Mouse (Mus musculus): ENCODE measurements around the gene P2rx1. TPM values are rescaled to one million over a fixed set of nuclear protein-coding genes. Genes with fewer than 3 reads are reported as not detected.

P2rx1 gene
- polyA plus RNA-seq, 1 experiment from 2014 or later: 0.29 TPM

DNA sequence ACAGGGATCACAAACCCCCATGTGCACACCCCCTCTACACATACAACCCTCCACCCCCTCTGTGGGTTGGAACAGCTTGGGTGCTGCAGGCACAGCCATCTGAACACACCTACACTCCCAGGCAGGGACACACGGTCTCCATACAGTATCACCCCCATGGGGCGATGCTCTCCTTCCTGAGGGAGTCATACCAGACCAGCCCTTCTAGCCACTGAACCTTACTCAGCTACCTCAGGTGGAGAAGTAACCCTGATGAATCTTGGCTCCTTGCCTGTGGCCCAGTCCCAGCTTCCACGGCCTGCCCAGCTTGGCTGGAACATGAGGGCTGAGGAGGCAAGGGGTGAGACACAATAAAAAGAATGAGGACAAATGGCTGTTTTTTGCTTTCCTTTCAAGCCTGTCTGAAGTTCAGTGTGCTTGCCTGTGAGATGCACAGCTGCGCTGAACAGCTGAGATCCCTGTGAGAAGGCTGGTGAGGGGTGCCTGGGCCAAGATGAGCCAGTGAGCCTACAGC is 16.0 kb downstream of the P2rx1 start:
- no peaks in the 10 kb centered on the region for H3K9me3 ChIP-seq (ENCODE audit: control insufficient read depth, low read length)
- H3K4me3 ChIP-seq (ENCODE audit: low read depth, low read length): no peak overlapping the region
- no peak for ATAC-seq (ENCODE audit: low read depth)
- H3K27me3 ChIP-seq (ENCODE audit: control insufficient read depth, insufficient read depth, low read length): no peaks in the 10 kb centered on the region
- H3K27ac ChIP-seq (ENCODE audit: low read depth, low read length): no peak overlapping the region
- no peak overlapping the region for H3K4me2 ChIP-seq (ENCODE audit: low read depth, low read length)
- no peak overlapping the region; the same call in 1 of the 2 replicates for H3K9ac ChIP-seq (replicated peaks; ENCODE audit: low read depth, low read length)
- H3K4me1 ChIP-seq (ENCODE audit: control insufficient read depth, insufficient read depth, low read length): peaks cover 4% of the 10 kb centered on the region; the same call in 1 of the 2 replicates
- 73% methylated on average over 4 of the region's 4 CpGs for WGBS
- H3K36me3 ChIP-seq (ENCODE audit: control insufficient read depth, insufficient read depth, low read length): no peaks in the 10 kb centered on the region

DNA sequence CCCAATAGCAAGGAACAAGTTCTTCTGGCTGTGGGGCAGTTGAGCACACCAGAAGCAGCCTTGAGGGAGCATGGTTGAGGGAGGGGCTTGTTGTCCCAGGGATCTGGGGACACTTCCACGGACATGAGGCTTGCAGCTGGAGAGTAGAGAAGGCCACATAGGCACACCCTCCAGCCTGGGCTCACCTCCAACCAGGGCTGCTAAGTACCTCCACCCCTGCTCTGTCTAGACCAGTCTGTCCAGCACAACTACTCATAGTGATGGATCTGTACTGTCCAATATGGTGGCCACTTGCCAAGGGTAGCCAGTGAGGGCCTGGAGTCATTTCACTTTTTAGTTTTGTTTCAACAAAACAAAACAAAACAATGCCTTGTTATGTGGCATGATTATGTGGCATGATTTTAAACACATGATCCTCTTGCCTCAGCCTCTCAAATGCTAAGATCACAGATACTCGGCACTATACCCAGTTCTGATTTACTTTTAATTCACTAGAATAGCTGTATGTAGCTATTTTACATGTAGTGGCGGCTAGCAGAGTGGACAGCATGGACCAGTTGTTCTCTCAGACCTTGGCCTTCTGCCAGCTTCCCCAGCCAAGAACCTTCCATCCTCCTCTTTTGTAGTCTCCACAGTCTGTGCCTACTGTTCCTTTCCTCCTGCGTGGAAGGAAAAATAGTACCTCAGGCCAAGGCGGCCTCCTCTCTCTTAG is 16.6 kb downstream of the P2rx1 start:
- H3K36me3 ChIP-seq (ENCODE audit: control insufficient read depth, insufficient read depth, low read length): no peaks in the 10 kb centered on the region
- H3K27ac ChIP-seq (ENCODE audit: low read depth, low read length): no peak overlapping the region
- H3K4me2 ChIP-seq (ENCODE audit: low read depth, low read length): no peak overlapping the region
- no peak for ATAC-seq (ENCODE audit: low read depth)
- 72% methylated on average over 5 of the region's 5 CpGs for whole genome bisulfite sequencing
- H3K9me3 ChIP-seq (ENCODE audit: control insufficient read depth, low read length): no peaks in the 10 kb centered on the region
- 0 out of 2 replicates have a peak, but pooled peaks cover 4% of the 10 kb centered on the region for H3K27me3 ChIP-seq (ENCODE audit: control insufficient read depth, insufficient read depth, low read length)
- H3K9ac ChIP-seq (replicated peaks; ENCODE audit: low read depth, low read length): no peak overlapping the region; the same call in 1 of the 2 replicates
- H3K4me1 ChIP-seq (ENCODE audit: control insufficient read depth, insufficient read depth, low read length): peaks cover 8% of the 10 kb centered on the region; the same call in 1 of the 2 replicates
- no peak overlapping the region for H3K4me3 ChIP-seq (ENCODE audit: low read depth, low read length)

DNA sequence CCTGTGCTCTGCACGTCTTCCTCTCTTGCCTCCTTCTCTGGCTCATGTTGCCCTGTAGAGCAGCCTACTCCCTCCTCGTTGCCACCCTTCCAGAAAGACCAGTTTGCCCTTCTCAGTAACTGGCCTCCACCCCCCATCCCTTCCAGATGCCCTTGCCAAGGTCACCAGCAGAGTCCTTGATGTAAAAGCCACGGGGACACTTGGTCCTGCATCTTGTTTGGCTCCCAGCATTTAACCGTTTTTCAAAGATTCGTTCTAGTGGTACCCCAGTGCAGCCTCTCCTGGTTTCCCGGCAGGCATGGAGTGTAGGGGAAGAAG is 17.2 kb downstream of the P2rx1 start:
- no peak overlapping the region for H3K4me3 ChIP-seq (ENCODE audit: low read depth, low read length)

DNA sequence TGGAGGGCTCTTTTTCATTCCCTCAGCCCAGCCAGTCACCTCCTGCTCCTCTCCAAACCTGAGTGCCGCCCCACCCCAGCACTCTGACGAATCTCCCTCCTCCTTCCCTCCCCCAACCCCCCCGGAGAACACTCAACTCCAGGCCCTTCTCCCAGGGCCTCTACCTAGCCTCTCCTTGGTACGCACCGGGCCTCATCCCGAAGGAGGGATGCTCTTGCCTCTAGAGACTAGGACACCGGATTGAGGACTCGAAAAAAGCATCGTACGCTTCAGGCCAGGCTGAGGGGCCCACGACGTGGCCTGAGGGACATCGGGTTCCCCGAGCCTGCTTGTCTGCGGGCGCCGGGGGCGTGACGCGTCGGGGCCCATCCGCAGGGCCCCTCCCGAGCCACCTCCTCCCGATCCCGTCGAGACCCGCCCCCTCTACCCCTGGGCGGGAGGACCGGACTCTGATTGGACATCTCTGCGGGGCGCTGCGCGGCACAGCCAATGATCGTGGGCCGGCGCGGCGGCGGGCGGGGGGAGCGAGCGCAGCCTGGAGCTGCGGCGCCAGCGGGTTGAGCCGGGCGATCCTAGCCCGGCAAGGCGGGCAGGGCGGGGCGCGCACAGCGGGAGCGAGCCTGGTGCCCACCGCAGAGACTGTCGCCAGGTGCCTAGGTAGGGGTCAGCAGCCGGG is 19.7 kb downstream of the P2rx1 start, which contains the start of gene Camkk1:
Gene Camkk1, plus strand, starts transcription at position 538 of the 676 bp plus-strand sequence.
- Histone ChIP-seq H3K4me3 (ENCODE audit: low read depth, low read length) (peak within 1 kb of the TSS; percentile 68), H3K36me3 (ENCODE audit: control insufficient read depth, insufficient read depth, low read length) (no peaks in the 10 kb centered on the region), H3K4me1 (ENCODE audit: control insufficient read depth, insufficient read depth, low read length) (peaks cover 8% of the 10 kb centered on the region; the same call in 1 of the 2 replicates), H3K9ac (replicated peaks; ENCODE audit: low read depth, low read length) (peak within 1 kb of the TSS; percentile 72), H3K27ac (ENCODE audit: low read depth, low read length) (peak within 1 kb of the TSS; percentile 66), H3K4me2 (ENCODE audit: low read depth, low read length) (peak within 1 kb of the TSS; percentile 90), H3K9me3 (ENCODE audit: control insufficient read depth, low read length) (no peaks in the 10 kb centered on the region), H3K27me3 (ENCODE audit: control insufficient read depth, insufficient read depth, low read length) (0 out of 2 replicates have a peak, but pooled peaks cover 4% of the 10 kb centered on the region)
- 1% methylated on average over 51 of the region's 57 CpGs for WGBS
- peak; percentile 95 for ATAC-seq (ENCODE audit: low read depth)

More for the DNA sequence above, 17.2 kb downstream of the P2rx1 start:
- 76% methylated on average over 6 of the region's 6 CpGs for WGBS
- H3K9me3 ChIP-seq (ENCODE audit: control insufficient read depth, low read length): no peaks in the 10 kb centered on the region
- no peak overlapping the region for H3K9ac ChIP-seq (replicated peaks; ENCODE audit: low read depth, low read length)
- ATAC-seq (ENCODE audit: low read depth): no peak
- H3K27me3 ChIP-seq (ENCODE audit: control insufficient read depth, insufficient read depth, low read length): 0 out of 2 replicates have a peak, but pooled peaks cover 4% of the 10 kb centered on the region
- no peak overlapping the region for H3K27ac ChIP-seq (ENCODE audit: low read depth, low read length)
- no peaks in the 10 kb centered on the region for H3K36me3 ChIP-seq (ENCODE audit: control insufficient read depth, insufficient read depth, low read length)
- H3K4me1 ChIP-seq (ENCODE audit: control insufficient read depth, insufficient read depth, low read length): peaks cover 8% of the 10 kb centered on the region; the same call in 1 of the 2 replicates
- no peak overlapping the region for H3K4me2 ChIP-seq (ENCODE audit: low read depth, low read length)

DNA sequence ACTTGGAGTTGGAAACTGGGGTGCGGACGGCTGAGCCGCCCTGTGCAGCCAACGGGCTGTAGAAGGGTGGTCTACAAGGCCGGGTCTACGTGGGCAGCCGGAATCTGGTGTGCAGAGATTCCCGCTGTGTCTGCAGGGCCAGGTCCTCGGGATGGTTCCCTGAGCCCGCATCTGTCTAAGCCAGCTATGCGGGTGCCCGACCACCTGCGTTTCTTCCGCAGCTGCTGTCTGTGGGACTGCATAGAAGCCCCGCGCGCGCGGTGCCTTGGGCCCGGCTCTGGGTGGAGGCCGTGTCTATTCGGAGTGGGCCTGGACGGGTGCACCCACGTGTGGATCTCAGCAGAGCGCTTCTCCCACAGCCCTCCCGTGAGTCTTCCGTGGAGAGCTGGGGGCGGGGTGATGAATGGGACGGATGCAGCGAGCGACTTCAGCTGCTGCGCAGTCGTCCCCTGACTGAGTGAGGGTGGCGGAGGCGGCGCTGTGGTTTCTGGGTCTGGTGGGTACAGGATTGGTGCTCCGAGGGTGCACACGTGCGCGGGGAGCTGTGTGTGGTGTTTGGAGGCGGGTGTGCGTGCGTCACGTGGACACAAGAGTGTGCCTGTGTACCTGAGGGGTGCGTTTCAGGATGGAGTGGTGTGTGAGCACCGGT is 20.4 kb downstream of the P2rx1 start:
- under 1% methylated on average over 46 of the region's 46 CpGs for WGBS
- Histone ChIP-seq H3K4me3 (ENCODE audit: low read depth, low read length) (peak overlapping the region; percentile 68), H3K27me3 (ENCODE audit: control insufficient read depth, insufficient read depth, low read length) (0 out of 2 replicates have a peak, but pooled peaks cover 4% of the 10 kb centered on the region), H3K36me3 (ENCODE audit: control insufficient read depth, insufficient read depth, low read length) (no peaks in the 10 kb centered on the region), H3K9me3 (ENCODE audit: control insufficient read depth, low read length) (no peaks in the 10 kb centered on the region), H3K4me2 (ENCODE audit: low read depth, low read length) (peak overlapping the region; percentile 90), H3K4me1 (ENCODE audit: control insufficient read depth, insufficient read depth, low read length) (peaks cover 8% of the 10 kb centered on the region; the same call in 1 of the 2 replicates), H3K27ac (ENCODE audit: low read depth, low read length) (peak overlapping the region; percentile 66), H3K9ac (replicated peaks; ENCODE audit: low read depth, low read length) (peak overlapping the region; percentile 72)
- ATAC-seq (ENCODE audit: low read depth): peak; percentile 82

DNA sequence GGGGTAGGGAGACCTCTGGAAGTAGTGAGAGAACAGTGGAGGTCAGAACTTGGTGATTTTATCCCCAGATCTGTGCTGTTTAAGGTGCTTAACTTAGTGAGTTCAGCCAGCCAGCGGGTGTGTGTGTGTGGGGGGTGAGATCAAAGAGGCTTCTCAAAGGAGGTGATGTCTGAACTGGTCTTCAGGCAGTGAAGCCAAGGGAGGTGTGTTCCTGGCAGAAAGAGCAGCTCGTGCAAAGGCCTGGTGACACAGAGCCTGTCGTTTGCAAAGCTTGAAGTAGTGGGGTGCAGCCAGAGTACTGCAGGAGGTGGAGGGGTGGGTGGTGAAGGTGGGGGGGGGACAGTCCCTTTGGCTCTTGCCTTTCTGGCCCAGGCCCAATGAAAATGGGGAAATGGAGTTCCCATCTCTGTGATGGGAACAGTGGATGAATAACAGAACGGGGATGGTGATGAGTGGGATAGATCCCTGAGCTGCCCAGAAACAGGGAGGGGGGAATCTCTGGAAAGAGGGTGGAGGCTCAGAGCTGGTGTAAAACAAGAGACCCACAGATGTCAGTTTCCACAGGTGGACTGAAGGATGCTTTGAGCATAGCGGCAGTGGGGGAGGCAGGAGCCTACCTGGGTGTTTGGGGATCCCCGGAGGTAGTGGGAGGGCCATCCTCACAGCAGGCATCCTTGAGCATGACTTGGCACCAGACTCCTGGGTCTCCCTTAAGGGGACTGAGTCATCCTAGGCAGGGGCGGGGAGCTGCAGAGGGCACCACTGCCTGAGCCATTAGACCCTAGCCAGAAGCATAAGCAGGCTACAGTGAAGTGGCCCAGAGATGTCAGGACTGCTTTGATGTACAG is 22.3 kb downstream of the P2rx1 start:
- no peak overlapping the region for H3K9ac ChIP-seq (replicated peaks; ENCODE audit: low read depth, low read length)
- no peak overlapping the region for H3K4me3 ChIP-seq (ENCODE audit: low read depth, low read length)
- H3K27ac ChIP-seq (ENCODE audit: low read depth, low read length): no peak overlapping the region
- H3K4me1 ChIP-seq (ENCODE audit: control insufficient read depth, insufficient read depth, low read length): peaks cover 8% of the 10 kb centered on the region; the same call in 1 of the 2 replicates
- no peaks in the 10 kb centered on the region for H3K36me3 ChIP-seq (ENCODE audit: control insufficient read depth, insufficient read depth, low read length)
- H3K9me3 ChIP-seq (ENCODE audit: control insufficient read depth, low read length): no peaks in the 10 kb centered on the region
- no peak overlapping the region for H3K4me2 ChIP-seq (ENCODE audit: low read depth, low read length)
- 50% methylated on average over 7 of the region's 7 CpGs for WGBS
- H3K27me3 ChIP-seq (ENCODE audit: control insufficient read depth, insufficient read depth, low read length): 0 out of 2 replicates have a peak, but pooled peaks cover 4% of the 10 kb centered on the region
- no peak for ATAC-seq (ENCODE audit: low read depth)

DNA sequence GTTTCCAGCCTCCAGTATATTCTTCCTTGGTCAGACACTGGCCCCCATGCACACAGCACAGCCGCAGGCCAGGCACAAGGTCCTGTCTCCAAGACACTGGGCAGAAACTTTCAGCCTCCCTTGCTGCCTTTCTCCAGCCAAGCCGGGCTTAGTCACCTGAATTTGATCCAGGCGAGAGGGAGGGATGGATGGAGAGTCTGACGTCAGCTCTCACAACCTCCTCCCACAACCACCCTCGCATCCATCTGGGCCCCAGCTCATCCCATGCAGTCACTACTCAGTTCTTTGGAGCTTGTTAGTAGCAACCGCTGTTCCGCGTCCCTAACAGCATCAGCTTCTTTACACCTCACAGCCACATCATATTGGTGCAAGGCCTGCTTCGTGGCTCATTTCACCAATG is 24.2 kb downstream of the P2rx1 start:
- Histone ChIP-seq H3K27me3 (ENCODE audit: control insufficient read depth, insufficient read depth, low read length) (0 out of 2 replicates have a peak, but pooled peaks cover 4% of the 10 kb centered on the region), H3K4me3 (ENCODE audit: low read depth, low read length) (no peak overlapping the region), H3K36me3 (ENCODE audit: control insufficient read depth, insufficient read depth, low read length) (no peaks in the 10 kb centered on the region; the same call in 1 of the 2 replicates), H3K27ac (ENCODE audit: low read depth, low read length) (no peak overlapping the region), H3K9ac (replicated peaks; ENCODE audit: low read depth, low read length) (no peak overlapping the region), H3K4me1 (ENCODE audit: control insufficient read depth, insufficient read depth, low read length) (peaks cover 8% of the 10 kb centered on the region; the same call in 1 of the 2 replicates), H3K9me3 (ENCODE audit: control insufficient read depth, low read length) (no peaks in the 10 kb centered on the region), H3K4me2 (ENCODE audit: low read depth, low read length) (no peak overlapping the region)
- ATAC-seq (ENCODE audit: low read depth): no peak
- 51% methylated on average over 9 of the region's 9 CpGs for WGBS

DNA sequence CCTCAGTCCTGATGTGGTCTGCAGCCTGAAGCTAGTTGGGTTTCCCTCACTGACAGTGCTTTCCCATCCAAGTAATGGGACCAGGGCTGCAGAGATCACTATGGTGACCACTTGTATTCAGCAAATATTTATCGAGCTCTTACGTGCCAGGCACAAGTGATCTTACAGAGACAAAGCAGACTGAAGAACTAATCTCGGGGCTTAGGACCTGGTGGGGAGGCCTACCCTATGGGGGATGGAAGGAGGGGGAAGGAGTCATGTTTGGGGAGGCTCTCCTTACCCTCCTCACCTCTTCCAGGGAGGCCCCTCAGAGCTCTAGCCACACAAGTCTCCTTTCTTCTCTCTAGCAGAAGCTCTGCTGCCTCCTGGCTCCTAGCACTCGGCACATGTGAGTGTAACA is 24.9 kb downstream of the P2rx1 start:
- peaks cover 8% of the 10 kb centered on the region; the same call in 1 of the 2 replicates for H3K4me1 ChIP-seq (ENCODE audit: control insufficient read depth, insufficient read depth, low read length)
- no peaks in the 10 kb centered on the region for H3K9me3 ChIP-seq (ENCODE audit: control insufficient read depth, low read length)
- 48% methylated on average over 4 of the region's 4 CpGs for WGBS
- 0 out of 2 replicates have a peak, but pooled peaks cover 4% of the 10 kb centered on the region for H3K27me3 ChIP-seq (ENCODE audit: control insufficient read depth, insufficient read depth, low read length)
- H3K4me3 ChIP-seq (ENCODE audit: low read depth, low read length): no peak overlapping the region
- no peak overlapping the region for H3K4me2 ChIP-seq (ENCODE audit: low read depth, low read length)
- ATAC-seq (ENCODE audit: low read depth): no peak
- H3K9ac ChIP-seq (replicated peaks; ENCODE audit: low read depth, low read length): no peak overlapping the region
- no peaks in the 10 kb centered on the region; the same call in 1 of the 2 replicates for H3K36me3 ChIP-seq (ENCODE audit: control insufficient read depth, insufficient read depth, low read length)
- H3K27ac ChIP-seq (ENCODE audit: low read depth, low read length): no peak overlapping the region

Data from neural tube, embryonic 14.5 days (tissue).